Mouse (Mus musculus) cerebellum, adult 2 months (tissue): ENCODE measurements at regions not wholly inside any gene's neighbourhood (a gene's known extent, or its start where the extent isn't known, plus 50 kb on each side); places are given as distances from the start of the nearest gene placed in this dataset.

Experiments used
- CTCF ChIP-seq: fragments of 200-500 bp; IDR thresholded peaks from 2 replicates; pipeline ENCODE4 v1.5.1; 2011; ENCODE audit warnings: low read depth, mild to moderate bottlenecking, control low read depth, low read length, moderate library complexity, borderline replicate concordance; ENCODE audit not compliant: insufficient read depth
- POLR2A ChIP-seq: fragments of 200-500 bp; IDR thresholded peaks from 2 replicates; pipeline ENCODE4 v1.6.1; 2011; ENCODE audit warnings: low read length, control low read depth, borderline replicate concordance; ENCODE audit not compliant: insufficient read depth

GRCm38 (mm10) chr16:47859840-47860239, 423.7 kb upstream of the Dppa4 start:
- no peak for TF ChIP-seq POLR2A
- no peak for TF ChIP-seq CTCF
